Mouse (Mus musculus): Measurements from ENCODE around the gene Dtx2. TPM values are rescaled to one million over a fixed set of nuclear protein-coding genes. Genes with fewer than 3 reads are reported as not detected.
"Not testable (repeated sequence)": the region's sequence is repeated elsewhere in the genome, so short reads cannot be mapped to it uniquely, and the experiment has no call there.

Gene Dtx2
- polyA plus RNA-seq, 1 experiment from 2014 or later, result 31.7 TPM

DNA sequence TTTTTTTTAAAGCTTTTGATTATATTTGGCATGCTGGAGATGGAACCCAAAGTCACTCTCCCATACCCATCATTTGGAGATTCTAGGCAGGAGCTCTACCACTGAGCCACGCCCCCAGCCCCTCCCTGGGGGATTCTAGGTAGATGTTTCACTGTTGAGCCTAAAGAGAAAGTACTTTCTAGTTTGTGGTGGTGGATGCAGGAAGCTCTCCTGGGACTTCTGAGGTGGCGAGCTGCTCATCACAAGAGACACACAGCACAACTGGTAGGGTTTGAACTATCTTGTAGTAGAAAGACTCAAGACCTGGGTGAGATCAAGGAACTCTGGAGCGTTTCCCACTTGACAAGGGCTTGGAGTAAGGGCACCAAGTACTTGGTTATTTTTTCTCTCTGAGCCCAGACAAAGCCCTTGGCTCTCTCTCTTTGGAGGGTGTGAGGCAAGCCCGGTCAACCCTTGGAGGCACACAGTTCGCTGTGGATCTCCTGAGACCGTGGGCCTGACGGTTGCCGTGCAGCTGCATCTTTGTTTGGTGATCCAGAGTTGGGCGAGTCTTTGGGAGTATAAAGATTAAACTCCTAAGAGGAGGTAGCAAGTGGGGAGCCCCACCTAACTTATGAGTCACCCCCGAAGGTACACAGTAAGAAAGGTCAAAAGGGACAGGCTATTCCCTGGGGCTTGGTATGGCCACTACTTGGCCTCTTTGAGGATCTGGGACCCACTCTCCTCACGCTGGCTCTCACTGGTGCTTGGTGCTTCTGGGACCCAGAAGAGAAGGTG is 59.9 kb downstream of the Dtx2 start, which contains the start of gene Upk3bl:
Gene Upk3bl, plus strand, starts transcription at position 192 of the 777 bp plus-strand sequence.
- no peak for ATAC-seq (ENCODE audit: low FRiP score, low read depth)
- Histone ChIP-seq H3K4me3 (no peak within 1 kb of the TSS), H3K4me1 (peaks cover 24% of the 10 kb centered on the region), H3K36me3 (no peaks in the 10 kb centered on the region), H3K4me2 (replicated peaks) (no peak within 1 kb of the TSS), H3K9me3 (no peaks in the 10 kb centered on the region), H3K27me3 (replicated peaks) (no peaks in the 10 kb centered on the region), H3K27ac (no peak within 1 kb of the TSS), H3K9ac (no peak within 1 kb of the TSS)
- WGBS, result 91% methylated on average over 11 of the region's 11 CpGs

DNA sequence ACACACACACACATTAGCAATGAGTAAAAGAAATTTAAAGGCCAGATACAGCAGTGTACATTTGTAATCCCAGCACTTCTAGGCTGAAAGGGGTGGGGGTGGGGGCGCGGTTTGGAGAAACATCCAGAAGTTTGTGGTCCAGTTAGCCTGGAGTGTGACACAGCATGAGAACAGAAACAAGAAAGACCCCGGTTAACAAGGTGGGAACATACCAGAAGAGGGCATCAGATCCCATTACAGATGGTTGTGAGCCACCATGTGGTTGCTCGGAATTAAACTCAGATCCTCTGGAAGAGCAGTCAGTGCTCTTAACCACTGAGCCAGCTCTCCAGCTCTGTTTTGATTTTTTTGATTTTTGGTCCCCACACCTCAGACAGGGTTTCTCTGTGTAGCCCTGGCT is 61.5 kb downstream of the Dtx2 start:
- WGBS, result 47% methylated on average over 4 of the region's 4 CpGs
- no peak overlapping the region for H3K4me3 ChIP-seq
- ATAC-seq (ENCODE audit: low FRiP score, low read depth), result no peak

DNA sequence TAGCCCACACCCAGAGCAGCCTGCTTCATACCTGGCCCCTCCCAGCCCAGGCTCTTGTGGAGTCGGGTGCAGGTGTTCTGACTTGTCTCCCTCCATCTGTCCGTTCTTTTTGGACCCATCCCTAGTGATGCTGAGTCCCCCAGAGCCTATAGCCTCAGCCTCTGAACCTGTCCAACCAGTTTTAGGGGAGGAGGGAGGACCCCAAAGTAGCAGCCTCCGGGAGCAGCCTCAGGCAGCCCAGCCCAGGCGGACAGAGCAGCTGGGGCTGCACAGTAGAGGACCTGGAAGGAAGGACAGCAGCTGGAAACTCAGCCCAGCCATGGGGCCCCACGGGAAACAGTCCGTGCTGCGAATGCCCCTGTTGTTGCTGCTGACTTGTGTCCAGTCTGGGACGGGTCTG is 62.5 kb downstream of the Dtx2 start:
- 33% methylated on average over 8 of the region's 8 CpGs for WGBS
- H3K9me3 ChIP-seq, result no peaks in the 10 kb centered on the region
- no peaks in the 10 kb centered on the region for H3K36me3 ChIP-seq
- H3K9ac ChIP-seq, result no peak overlapping the region
- H3K27ac ChIP-seq, result no peak overlapping the region
- no peak overlapping the region for H3K4me3 ChIP-seq
- ATAC-seq (ENCODE audit: low FRiP score, low read depth), result no peak
- H3K27me3 ChIP-seq (replicated peaks), result no peaks in the 10 kb centered on the region
- H3K4me1 ChIP-seq, result peaks cover 9% of the 10 kb centered on the region
- no peak overlapping the region for H3K4me2 ChIP-seq (replicated peaks)

More for the DNA sequence above, 61.5 kb downstream of the Dtx2 start:
- Histone ChIP-seq H3K4me2 (replicated peaks) (no peak overlapping the region), H3K4me1 (peaks cover 19% of the 10 kb centered on the region), H3K9me3 (no peaks in the 10 kb centered on the region), H3K27ac (no peak overlapping the region), H3K27me3 (replicated peaks) (no peaks in the 10 kb centered on the region), H3K9ac (no peak overlapping the region), H3K36me3 (no peaks in the 10 kb centered on the region)

DNA sequence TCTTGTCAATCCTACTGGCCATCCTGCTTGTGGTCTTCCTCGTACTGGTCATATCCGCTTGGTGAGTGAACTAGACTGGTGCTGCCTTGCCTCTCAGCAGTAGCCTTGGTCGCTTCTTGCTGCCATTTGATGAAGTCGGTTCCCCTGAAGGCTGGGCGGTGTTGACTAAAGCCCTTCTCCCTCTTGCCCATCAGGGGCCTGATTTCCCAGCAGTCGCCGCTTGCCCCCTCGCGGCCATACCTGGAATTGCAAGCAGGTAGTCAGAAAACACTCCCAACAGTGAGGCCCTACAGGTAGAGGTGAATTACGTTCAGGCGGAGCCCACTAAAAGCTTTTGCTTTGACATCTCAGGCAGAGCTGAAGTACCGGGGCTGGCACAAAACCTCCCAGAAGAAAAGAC is 67.0 kb downstream of the Dtx2 start:
- Histone ChIP-seq H3K27me3 (replicated peaks) (no peaks in the 10 kb centered on the region), H3K36me3 (no peaks in the 10 kb centered on the region), H3K27ac (no peak overlapping the region), H3K9ac (no peak overlapping the region), H3K4me1 (0 out of 2 replicates have a peak, but pooled peaks cover 7% of the 10 kb centered on the region), H3K4me3 (no peak overlapping the region), H3K4me2 (replicated peaks) (no peak overlapping the region), H3K9me3 (no peaks in the 10 kb centered on the region)
- WGBS, result 13% methylated on average over 12 of the region's 12 CpGs
- ATAC-seq (ENCODE audit: low FRiP score, low read depth), result no peak

DNA sequence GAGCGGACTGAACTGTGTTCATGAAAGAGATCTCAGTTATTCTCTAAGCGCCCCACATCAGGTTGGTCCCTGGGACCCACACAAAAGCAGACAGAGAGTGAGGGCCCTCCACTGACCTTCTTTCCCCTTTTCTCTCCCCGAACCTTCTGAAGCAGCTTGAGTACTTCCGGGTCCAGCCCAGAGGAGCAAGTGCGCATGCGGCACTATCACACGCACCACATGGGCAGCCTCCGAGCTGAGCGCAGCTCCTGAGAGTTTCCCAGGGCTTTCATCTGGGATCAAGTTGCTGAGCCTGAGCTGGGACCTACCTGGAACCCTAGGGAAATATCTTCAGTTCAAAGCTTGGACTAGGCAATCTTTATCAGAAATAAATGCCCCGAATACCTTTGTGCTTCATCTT is 69.3 kb downstream of the Dtx2 start:
- Histone ChIP-seq H3K9me3 (no peaks in the 10 kb centered on the region), H3K27me3 (replicated peaks) (no peaks in the 10 kb centered on the region), H3K9ac (no peak overlapping the region), H3K36me3 (no peaks in the 10 kb centered on the region), H3K4me2 (replicated peaks) (no peak overlapping the region), H3K4me1 (no peaks in the 10 kb centered on the region), H3K27ac (no peak overlapping the region), H3K4me3 (no peak overlapping the region)
- 93% methylated on average over 10 of the region's 10 CpGs for WGBS
- ATAC-seq (ENCODE audit: low FRiP score, low read depth), result no peak

DNA sequence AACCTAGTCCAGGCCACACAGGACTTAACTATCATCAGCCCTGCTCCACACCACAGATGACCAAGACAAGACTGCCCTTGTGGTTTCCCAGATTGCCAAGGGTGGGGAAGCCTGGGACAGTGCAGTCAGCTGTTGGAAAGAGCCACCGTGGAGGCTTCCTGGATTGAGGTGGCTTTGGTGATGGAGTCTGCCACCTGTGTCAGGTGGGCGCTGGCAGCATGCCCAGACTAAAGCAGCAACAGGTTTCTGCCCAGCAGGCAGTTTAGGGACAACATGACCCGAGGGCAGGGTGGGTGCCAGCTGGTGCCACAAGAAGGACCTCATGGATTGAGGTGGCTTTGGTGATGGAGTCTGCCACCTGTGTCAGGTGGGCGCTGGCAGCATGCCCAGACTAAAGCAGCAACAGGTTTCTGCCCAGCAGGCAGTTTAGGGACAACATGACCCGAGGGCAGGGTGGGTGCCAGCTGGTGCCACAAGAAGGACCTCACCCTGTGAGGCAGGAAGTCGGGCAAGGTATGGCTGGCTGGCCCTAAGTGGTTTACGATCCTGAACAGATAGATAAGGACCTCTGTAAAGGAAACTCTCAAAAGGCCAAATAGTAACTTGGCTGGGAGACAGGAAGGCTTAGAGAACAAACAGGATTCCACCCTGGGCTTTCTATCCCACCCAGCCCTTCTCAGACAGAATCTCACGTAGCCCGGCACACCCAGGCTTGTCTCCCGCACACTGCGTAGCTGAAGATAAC is 72.0 kb downstream of the Dtx2 start:
- not testable (repeated sequence) for H3K4me3 ChIP-seq; H3K4me1 ChIP-seq; H3K9ac ChIP-seq; ATAC-seq (ENCODE audit: low FRiP score, low read depth); H3K9me3 ChIP-seq; H3K27me3 ChIP-seq (replicated peaks); H3K27ac ChIP-seq; H3K36me3 ChIP-seq; H3K4me2 ChIP-seq (replicated peaks)
- 80% methylated on average over 11 of the region's 11 CpGs for WGBS

DNA sequence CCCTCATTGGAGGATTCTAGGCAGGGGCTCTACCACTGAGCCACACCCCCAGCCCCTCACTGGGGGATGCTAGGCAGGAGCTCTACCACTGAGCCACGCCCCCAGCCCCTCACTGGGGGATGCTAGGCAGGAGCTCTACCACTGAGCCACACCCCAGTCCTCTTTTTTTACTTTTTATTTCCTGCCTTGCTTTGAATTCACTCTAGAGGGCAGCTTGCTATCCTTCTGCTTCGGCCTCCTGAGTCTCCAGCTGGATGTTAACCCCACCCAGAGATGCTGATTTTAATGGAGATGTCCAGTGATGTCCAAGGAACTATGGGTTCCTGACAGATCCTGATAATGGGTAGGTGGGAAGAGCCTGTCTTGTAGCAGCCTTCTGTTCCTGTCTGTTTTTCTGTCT is 74.8 kb downstream of the Dtx2 start:
- H3K4me3 ChIP-seq, result no peak overlapping the region
- no peak overlapping the region for H3K9ac ChIP-seq
- no peaks in the 10 kb centered on the region for H3K27me3 ChIP-seq (replicated peaks)
- no peaks in the 10 kb centered on the region for H3K4me1 ChIP-seq
- H3K36me3 ChIP-seq, result no peaks in the 10 kb centered on the region
- no peaks in the 10 kb centered on the region for H3K9me3 ChIP-seq
- H3K4me2 ChIP-seq (replicated peaks), result no peak overlapping the region
- no peak for ATAC-seq (ENCODE audit: low FRiP score, low read depth)
- WGBS, result 70% methylated on average over 2 of the region's 2 CpGs
- H3K27ac ChIP-seq, result no peak overlapping the region

DNA sequence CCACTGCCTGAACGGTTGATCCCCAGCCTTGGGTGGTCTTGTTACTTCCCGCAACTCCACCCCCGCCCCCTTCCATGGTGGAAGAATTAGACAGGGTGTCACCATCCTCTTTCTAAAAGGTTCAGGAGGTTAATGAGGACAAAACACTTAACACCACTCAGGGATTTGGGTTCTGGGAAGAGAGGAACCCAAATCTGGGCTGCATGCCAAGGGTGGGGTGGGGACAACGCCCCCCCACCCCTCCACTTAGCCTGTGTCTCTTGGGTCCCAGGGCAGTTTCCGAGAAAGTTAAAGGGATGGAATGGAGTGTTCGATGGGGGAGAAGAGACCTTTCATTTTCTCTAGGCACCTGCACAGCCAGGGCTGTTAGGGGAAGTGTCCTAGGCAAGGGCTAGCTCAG is 78.5 kb downstream of the Dtx2 start:
- Histone ChIP-seq H3K9me3 (no peaks in the 10 kb centered on the region), H3K4me2 (replicated peaks) (no peak overlapping the region), H3K27me3 (replicated peaks) (no peaks in the 10 kb centered on the region; the same call in 1 of the 2 replicates), H3K36me3 (no peaks in the 10 kb centered on the region), H3K4me1 (no peaks in the 10 kb centered on the region), H3K4me3 (no peak overlapping the region), H3K27ac (no peak overlapping the region), H3K9ac (no peak overlapping the region)
- ATAC-seq (ENCODE audit: low FRiP score, low read depth), result no peak
- 66% methylated on average over 6 of the region's 6 CpGs for WGBS

DNA sequence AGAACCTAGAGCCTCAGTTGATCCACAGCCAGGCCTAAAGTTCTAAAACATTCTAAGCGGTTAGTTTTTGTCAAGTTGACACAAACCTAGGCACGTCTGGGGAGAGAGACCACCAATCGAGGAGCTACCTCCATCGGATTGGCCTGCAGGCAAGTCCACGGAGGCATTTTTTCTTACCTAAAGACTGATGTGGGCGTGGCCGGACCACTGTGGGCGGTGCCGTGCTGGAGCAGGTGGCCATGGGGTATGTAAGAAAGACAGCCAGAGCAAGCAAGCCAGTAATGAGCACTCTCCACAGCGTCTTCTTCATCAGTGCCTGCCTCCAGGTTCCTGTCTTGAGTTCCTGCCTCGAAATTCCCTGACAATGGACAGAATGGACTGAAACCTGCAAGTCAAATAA is 78.9 kb downstream of the Dtx2 start:
- Histone ChIP-seq H3K27me3 (replicated peaks) (no peaks in the 10 kb centered on the region; the same call in 1 of the 2 replicates), H3K4me1 (no peaks in the 10 kb centered on the region), H3K36me3 (no peaks in the 10 kb centered on the region), H3K9ac (no peak overlapping the region), H3K9me3 (no peaks in the 10 kb centered on the region), H3K4me2 (replicated peaks) (no peak overlapping the region), H3K4me3 (no peak overlapping the region), H3K27ac (no peak overlapping the region)
- 71% methylated on average over 11 of the region's 11 CpGs for WGBS
- ATAC-seq (ENCODE audit: low FRiP score, low read depth), result no peak

DNA sequence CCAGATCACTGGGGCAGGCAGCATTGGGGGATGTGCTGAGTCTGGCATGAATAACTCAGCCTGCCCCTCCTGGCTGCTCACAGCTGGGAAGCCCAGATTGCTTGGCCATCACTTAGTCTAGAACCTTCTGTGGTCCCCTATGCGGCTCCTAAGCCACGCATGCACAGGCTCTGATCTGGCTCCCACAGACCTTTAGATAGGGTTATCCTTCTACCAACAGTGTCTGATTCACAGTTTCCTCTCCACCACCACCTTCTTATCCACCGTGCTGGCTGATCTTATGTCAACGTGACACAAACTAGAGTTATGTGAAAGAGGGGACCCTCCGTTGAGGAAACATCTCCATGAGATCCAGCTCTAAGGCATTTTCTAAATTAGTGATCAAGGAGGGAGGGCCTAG is 80.5 kb downstream of the Dtx2 start:
- no peak overlapping the region for H3K4me2 ChIP-seq (replicated peaks)
- H3K4me3 ChIP-seq, result no peak overlapping the region
- H3K27me3 ChIP-seq (replicated peaks), result no peaks in the 10 kb centered on the region; the same call in 1 of the 2 replicates
- H3K27ac ChIP-seq, result no peak overlapping the region
- WGBS, result 91% methylated on average over 5 of the region's 5 CpGs
- H3K36me3 ChIP-seq, result no peaks in the 10 kb centered on the region
- H3K4me1 ChIP-seq, result no peaks in the 10 kb centered on the region
- H3K9ac ChIP-seq, result no peak overlapping the region
- no peaks in the 10 kb centered on the region for H3K9me3 ChIP-seq
- no peak for ATAC-seq (ENCODE audit: low FRiP score, low read depth)

DNA sequence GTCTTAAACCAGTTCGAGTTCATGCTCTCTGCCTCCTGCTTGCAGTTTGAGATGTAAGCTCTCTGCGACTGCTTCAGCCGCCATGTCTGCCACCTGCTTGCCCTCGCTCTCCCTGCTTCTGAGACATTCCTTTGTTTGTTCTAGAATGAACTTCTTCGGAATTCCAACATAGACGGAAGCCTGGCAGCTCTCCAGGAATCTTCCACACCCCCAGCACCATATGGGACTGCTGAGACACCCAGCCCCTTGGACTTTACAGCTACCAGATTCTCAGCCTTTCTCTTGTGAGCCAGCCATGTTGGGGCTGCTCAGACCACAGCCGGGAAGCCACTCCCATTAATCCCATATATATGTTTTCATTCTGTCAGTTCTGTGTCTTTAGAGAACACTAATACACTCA is 81.7 kb downstream of the Dtx2 start:
- no peak for ATAC-seq (ENCODE audit: low FRiP score, low read depth)
- WGBS, result 54% methylated on average over 7 of the region's 7 CpGs
- H3K4me2 ChIP-seq (replicated peaks), result no peak overlapping the region
- H3K4me3 ChIP-seq, result no peak overlapping the region
- no peak overlapping the region for H3K27ac ChIP-seq
- no peak overlapping the region for H3K9ac ChIP-seq
- H3K4me1 ChIP-seq, result no peaks in the 10 kb centered on the region
- H3K36me3 ChIP-seq, result no peaks in the 10 kb centered on the region
- no peaks in the 10 kb centered on the region for H3K9me3 ChIP-seq
- no peaks in the 10 kb centered on the region; the same call in 1 of the 2 replicates for H3K27me3 ChIP-seq (replicated peaks)

DNA sequence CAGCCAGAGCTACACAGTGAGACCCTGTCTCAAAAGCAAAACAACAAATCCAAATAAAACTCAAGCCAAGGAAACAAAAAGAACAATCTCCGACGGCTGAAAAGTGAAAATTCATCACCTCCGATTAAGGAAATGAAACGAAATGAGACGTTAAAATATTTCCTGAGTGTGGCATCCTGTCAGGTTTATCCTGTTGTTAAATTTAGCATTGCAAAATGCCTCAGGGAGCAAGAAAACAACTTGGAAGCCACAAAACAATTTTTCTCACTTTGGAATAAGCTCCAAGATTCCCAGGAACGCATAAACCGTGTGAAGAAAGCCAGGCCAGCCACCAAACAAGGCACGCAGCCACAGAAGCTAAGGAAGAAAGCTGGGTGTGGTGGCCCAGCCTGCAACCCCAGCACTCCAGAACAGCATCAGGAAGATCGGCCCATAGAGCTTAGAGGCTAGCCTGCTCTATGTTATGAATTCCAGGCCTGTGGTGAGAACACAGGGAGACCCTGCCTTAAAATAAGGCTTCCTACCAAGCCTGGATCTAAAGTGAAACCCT is 82.5 kb downstream of the Dtx2 start:
- no peak overlapping the region for H3K4me2 ChIP-seq (replicated peaks)
- H3K27ac ChIP-seq, result no peak overlapping the region
- no peak overlapping the region for H3K9ac ChIP-seq
- no peaks in the 10 kb centered on the region for H3K9me3 ChIP-seq
- no peaks in the 10 kb centered on the region for H3K4me1 ChIP-seq
- 86% methylated on average over 9 of the region's 9 CpGs for WGBS
- no peaks in the 10 kb centered on the region for H3K36me3 ChIP-seq
- H3K4me3 ChIP-seq, result no peak overlapping the region
- H3K27me3 ChIP-seq (replicated peaks), result no peaks in the 10 kb centered on the region; the same call in 1 of the 2 replicates
- ATAC-seq (ENCODE audit: low FRiP score, low read depth), result no peak
